Mouse (Mus musculus) E14TG2a.4 (cell line): ENCODE results near the gene Rif1.
"Not testable (repeated sequence)": the region's sequence is repeated elsewhere in the genome, so short reads cannot be mapped to it uniquely, and the experiment has no call there.

Experiments used
- H3K27me3 ChIP-seq: 2 replicates; pipeline ENCODE4 v1.6.1; 2014; ENCODE audit warnings: low read length, control low read depth; ENCODE audit not compliant: insufficient read depth
- H3K36me3 ChIP-seq: 2 replicates; pipeline ENCODE4 v1.6.1; 2014; ENCODE audit warnings: low read length, control low read depth; ENCODE audit not compliant: insufficient read depth
- H3K4me1 ChIP-seq: replicated peaks from 2 replicates; pipeline ENCODE4 v1.6.1; 2014; ENCODE audit warnings: low read depth, low read length, control low read depth
- H3K4me3 ChIP-seq: replicated peaks from 2 replicates; pipeline ENCODE4 v1.5.1; 2014; ENCODE audit warnings: mild to moderate bottlenecking, low read length
- H3K9me3 ChIP-seq: 2 replicates; pipeline ENCODE4 v1.6.1; 2014; ENCODE audit warnings: low read length, control low read depth
- CTCF ChIP-seq: conservative IDR thresholded peaks from 2 replicates; pipeline ENCODE4 v1.5.1; 2014; ENCODE audit warnings: low read length
- NANOG ChIP-seq: IDR thresholded peaks from 2 replicates; pipeline ENCODE4 v1.6.1; 2014; ENCODE audit warnings: borderline replicate concordance, low read length, mixed read lengths
- POU5F1 ChIP-seq: IDR thresholded peaks from 2 replicates; pipeline ENCODE4 v1.6.1; 2014; ENCODE audit warnings: low read length, borderline replicate concordance

Gene Rif1

DNA sequence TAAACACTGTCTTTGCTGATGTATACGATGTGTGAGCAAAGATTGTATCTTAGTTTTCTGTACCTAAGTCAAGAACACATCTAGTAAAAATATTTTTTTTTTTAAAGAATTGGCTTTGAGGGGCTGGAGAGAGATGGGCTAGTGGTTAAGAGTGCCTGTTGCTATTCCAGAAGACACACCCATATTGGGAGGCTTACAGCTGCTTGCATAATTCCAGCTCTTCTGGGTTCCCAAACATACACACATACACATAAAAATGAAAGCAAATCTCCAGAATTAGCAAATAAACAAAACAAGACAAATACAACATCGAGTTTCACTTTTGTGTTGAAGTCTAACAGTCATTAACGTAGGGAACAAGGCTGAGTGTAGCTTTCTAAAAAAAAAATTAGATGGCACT lies 11.4 kb downstream of the Rif1 start:
- Histone ChIP-seq H3K4me1 (peaks cover 60% of the 10 kb centered on the region), H3K9me3 (no peaks in the 10 kb centered on the region), H3K27me3 (no peaks in the 10 kb centered on the region), H3K4me3 (no peak overlapping the region), H3K36me3 (peaks cover 100% of the 10 kb centered on the region)
- TF ChIP-seq CTCF, result no peak
- TF ChIP-seq POU5F1, result no peak
- no peak for TF ChIP-seq NANOG

DNA sequence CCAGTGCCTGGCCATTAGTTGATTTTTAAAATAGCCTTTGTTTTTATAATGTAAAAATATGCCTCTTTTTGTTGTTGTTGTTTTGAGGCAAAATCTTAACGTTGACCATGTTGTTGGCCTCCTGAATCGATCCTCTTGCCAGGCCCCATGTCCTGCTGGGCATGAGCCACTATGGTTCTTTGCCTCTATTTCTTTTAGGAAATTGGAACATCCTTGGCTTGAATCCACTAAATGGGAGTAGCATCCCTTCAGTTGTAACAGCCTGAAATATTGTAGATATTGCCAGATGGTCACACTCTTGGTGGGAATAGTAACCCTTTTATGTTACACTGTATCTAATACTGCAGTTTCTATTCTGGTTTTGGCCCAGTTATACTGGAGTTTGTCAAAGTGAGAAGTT lies 11.9 kb downstream of the Rif1 start:
- H3K9me3 ChIP-seq, result no peaks in the 10 kb centered on the region
- H3K36me3 ChIP-seq, result peaks cover 100% of the 10 kb centered on the region

DNA sequence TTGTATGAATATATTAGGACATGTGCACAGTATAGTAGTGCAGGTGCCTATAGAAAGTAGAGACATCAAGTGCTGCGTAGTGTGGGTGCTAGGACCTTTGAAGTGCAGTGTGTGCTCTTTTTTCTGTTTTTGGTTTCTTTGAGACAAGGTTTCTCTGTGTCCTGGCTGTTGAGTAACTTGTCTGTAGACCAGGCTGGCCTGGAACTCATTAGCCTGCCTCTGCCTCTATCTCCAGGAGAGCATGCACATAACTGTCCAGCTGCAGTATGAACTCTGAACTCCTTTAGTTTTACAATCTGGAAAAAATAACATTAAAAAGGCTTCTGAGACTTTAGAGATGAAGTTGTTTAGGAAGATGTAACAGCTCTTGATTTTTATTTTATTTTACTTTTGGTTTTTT lies 41.5 kb downstream of the Rif1 start:
- TF ChIP-seq POU5F1, result no peak
- no peak for TF ChIP-seq CTCF
- no peak for TF ChIP-seq NANOG
- Histone ChIP-seq H3K4me1 (peaks cover 41% of the 10 kb centered on the region), H3K27me3 (no peaks in the 10 kb centered on the region), H3K4me3 (no peak overlapping the region), H3K36me3 (peaks cover 99% of the 10 kb centered on the region), H3K9me3 (no peaks in the 10 kb centered on the region)

More for the DNA sequence above, 11.9 kb downstream of the Rif1 start:
- H3K4me1 ChIP-seq, result peaks cover 62% of the 10 kb centered on the region
- TF ChIP-seq NANOG (no peak), POU5F1 (no peak), CTCF (no peak)
- H3K27me3 ChIP-seq, result no peaks in the 10 kb centered on the region
- no peak overlapping the region for H3K4me3 ChIP-seq

- not testable (repeated sequence) for H3K4me1 ChIP-seq, H3K27me3 ChIP-seq, H3K4me3 ChIP-seq
- Histone ChIP-seq H3K9me3 (peaks cover 21% of the 10 kb centered on the region), H3K36me3 (peaks cover 71% of the 10 kb centered on the region)
These were observed 58.7 kb downstream of the Rif1 start for GRCm38 (mm10) chr2:52131370-52131769.

- Histone ChIP-seq H3K9me3 (peaks cover 5% of the 10 kb centered on the region), H3K4me1 (peaks cover 10% of the 10 kb centered on the region), H3K4me3 (no peak overlapping the region), H3K36me3 (peaks cover 72% of the 10 kb centered on the region), H3K27me3 (no peaks in the 10 kb centered on the region)
- TF ChIP-seq NANOG, result no peak
These were observed 60.7 kb downstream of the Rif1 start for GRCm38 (mm10) chr2:52133351-52133750.

DNA sequence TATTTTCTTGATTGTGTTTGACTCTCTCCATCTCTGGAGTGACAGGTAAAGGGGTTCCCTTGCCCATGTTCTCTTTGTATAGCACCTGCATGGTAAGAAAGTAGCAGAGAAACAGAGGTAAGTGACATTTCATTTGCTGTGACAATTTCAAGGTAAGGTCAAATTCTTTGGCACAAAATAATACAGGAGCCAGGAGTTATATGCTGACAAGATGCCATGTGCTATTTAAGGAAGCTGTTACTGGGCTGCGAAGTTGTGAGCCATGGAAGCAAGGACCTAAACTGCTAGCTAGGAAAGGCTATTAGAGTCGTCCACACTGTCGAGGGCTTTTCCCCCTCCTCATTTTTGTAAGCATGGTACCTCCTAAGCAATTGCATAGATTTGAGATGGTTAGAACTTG lies 80.4 kb downstream of the Rif1 start:
- Histone ChIP-seq H3K36me3 (no peaks in the 10 kb centered on the region), H3K4me3 (no peak overlapping the region), H3K27me3 (no peaks in the 10 kb centered on the region), H3K4me1 (no peaks in the 10 kb centered on the region), H3K9me3 (no peaks in the 10 kb centered on the region)
- no peak for TF ChIP-seq NANOG
- no peak for TF ChIP-seq CTCF
- TF ChIP-seq POU5F1, result no peak

- Histone ChIP-seq H3K36me3 (no peaks in the 10 kb centered on the region), H3K4me1 (peaks cover 10% of the 10 kb centered on the region; the same call in 1 of the 2 replicates), H3K4me3 (no peak overlapping the region), H3K9me3 (no peaks in the 10 kb centered on the region), H3K27me3 (no peaks in the 10 kb centered on the region)
- TF ChIP-seq NANOG, result no peak
These were observed 96.8 kb downstream of the Rif1 start for GRCm38 (mm10) chr2:52169243-52170005.
